Mouse (Mus musculus) heart, postnatal 25 days (tissue): ENCODE data around the gene Mdga1. TPM values are rescaled to one million over a fixed set of nuclear protein-coding genes. Genes with fewer than 3 reads are reported as not detected.

ENCODE experiments used
- DNase-seq: peaks from one replicate; pipeline ENCODE4 v3.0.0; 2022; ENCODE audit warnings: low spot score
- intact Hi-C: fragments of 180-260 bp; cut with DNase I; formaldehyde crosslinking; loops from one replicate; pipeline ENCODE4 v1.15.1; 2025
- total RNA-seq, 2 experiments: library from RNA; stranded (reverse); gene quantifications; 2 replicates each; pipeline ENCODE4 v1.2.3; 2021

The Mdga1 gene
- total RNA-seq, 2 experiments from 2014 or later, result 14.0 to 18.3 TPM

DNA sequence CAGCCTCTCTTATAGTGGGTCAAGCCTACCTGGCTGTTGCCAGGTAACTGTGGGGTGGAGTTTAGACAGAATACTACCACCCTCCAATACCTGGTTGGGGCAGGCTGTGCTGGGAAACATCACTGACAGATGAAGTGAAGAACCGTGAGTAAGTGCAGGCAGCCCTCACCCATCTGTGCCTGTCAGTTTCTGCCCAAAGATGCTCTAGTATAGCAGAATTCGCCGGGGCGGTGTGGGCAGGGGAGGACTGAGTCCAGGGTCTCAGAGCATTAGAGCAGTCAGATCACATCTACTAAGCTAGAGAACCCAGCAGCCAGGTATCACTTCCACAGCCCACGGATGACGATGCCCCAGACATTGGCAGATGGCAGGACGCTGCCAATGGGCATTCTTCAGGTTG lies 15.0 kb upstream of the Mdga1 start:
- no peak for DNase-seq
- intact Hi-C loops, result no loop called here

DNA sequence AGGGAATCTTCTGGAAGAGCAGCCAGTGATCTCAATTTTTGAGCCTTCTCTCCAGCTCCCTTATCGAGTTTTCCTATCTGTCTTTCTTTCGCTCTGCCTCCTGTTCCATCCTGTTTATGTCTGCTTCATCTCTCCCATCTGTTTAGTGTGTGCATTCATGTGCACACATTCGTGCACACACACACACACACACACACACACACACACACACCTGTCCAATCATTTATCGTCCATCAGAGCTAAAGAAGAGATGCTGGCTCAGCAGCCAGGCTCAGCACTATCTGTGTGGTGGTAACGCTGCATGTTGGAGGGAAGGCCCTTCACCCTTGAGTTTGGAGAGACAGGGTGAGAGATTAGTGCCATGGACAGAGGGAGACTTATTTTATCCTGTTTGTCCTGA lies 13.3 kb upstream of the Mdga1 start:
- intact Hi-C loops, result no loop called here
- DNase-seq, result no peak

DNA sequence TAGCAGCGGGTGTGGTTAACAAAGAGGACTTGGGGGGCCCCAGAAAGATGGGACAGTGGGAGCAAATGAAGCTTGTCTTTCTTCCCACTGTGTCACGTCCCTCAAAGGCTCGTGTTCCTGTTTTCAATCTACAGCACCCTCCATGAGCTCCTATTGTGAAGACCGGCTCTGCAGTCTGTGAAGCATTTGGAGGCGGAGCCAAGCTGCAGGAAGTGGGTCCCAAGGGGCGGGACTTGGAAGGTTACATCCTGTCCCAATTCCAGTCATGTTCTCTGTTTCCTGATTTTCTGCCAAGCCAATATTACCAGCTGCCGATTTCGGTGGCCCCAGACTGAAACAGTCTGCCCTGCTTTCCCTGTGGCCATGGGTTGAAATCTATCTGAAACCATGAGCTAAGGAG lies 11.7 kb upstream of the Mdga1 start:
- no peak for DNase-seq
- intact Hi-C loops, result no loop called here

DNA sequence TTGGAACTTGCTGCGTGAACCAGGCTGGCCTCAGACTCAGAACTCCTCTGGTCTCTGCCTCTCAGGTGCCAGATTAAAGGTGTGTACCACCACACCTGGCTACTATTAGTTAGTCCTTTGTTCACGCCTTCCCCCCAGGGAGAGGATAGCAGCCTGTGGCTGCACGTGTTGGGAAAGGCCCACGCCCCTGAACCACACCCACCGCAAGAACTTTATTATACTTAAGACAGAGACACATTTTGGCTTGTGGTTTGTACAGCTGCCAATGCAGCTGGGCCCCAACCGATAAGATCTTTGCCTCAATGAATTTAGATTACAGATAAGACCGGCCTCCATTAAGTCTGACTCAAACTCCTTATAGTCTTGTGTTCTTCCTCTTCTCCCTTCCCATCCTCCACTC lies 10.0 kb upstream of the Mdga1 start:
- intact Hi-C loops, result loop anchor here (5.0 to 10.0 kb wide), 2 partner anchors 217 to 605 kb away; no protein-coding TSS in a partner anchor
- no peak for DNase-seq

DNA sequence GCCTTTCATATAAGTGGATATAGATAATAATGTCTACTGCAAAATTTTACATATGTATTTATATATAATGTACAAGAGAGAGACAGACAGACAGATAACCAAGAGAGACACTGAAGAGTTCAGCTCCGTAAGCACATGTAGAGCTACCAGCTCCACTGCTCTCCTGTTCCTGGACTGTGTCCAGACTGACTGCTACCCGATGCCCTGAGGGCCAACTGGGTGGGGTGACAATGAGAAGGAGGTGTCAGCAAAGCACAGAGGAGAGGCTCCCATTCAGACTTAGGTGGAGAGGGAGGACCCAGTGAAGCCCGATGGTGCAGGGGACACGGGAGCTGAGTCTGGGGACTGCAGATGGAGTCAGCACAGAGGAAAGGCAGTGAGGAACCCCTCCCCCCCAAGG lies 9.1 kb upstream of the Mdga1 start:
- DNase-seq, result no peak
- intact Hi-C loops, result loop anchor here (5.0 to 10.0 kb wide), 2 partner anchors 218 to 606 kb away; no protein-coding TSS in a partner anchor

DNA sequence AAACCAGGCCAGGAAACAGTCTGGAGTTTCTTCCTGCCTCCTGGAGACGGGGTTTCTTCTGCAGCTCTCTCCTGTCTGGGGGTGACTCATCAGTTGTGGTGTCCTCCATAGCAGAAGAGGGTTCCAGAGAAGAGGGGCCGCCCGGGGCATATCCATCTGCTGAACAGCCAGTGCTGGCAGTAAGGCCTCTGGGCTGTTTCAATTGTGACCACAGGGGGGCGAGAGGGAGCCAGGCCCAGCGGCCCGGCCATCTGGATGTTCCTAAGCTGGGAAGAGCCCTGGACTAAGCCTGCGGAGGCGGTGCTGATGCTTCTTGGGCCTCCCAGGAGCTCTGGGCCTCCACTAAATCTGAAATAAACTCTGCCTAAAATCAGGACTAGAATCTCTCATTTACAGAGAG lies 5.8 kb upstream of the Mdga1 start:
- peak; percentile 71 for DNase-seq
- intact Hi-C loops, result loop anchor here (2.0 to 10.0 kb wide), 5 partner anchors 49 to 609 kb away; no protein-coding TSS in a partner anchor

DNA sequence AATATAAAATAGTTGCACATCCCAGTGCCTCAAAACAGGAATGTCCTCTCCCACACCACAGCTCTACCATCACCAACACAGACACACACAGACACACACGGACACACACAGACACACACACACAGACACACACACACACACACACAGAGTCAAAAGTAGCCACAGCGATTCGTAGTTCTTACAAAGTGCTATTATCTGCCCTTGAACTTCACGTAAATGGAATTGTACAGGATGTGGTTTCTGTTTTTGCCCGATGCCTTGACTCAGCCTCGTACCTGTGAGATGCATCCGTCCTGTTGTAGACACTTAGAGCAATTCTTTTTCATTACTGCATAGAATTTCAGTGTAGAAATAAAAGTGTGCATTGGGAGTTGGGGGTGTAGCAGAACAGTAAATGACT lies 3.3 kb upstream of the Mdga1 start:
- intact Hi-C loops, result loop anchor here (5.0 to 10.0 kb wide), 2 partner anchors 289 to 612 kb away; no protein-coding TSS in a partner anchor
- no peak for DNase-seq

DNA sequence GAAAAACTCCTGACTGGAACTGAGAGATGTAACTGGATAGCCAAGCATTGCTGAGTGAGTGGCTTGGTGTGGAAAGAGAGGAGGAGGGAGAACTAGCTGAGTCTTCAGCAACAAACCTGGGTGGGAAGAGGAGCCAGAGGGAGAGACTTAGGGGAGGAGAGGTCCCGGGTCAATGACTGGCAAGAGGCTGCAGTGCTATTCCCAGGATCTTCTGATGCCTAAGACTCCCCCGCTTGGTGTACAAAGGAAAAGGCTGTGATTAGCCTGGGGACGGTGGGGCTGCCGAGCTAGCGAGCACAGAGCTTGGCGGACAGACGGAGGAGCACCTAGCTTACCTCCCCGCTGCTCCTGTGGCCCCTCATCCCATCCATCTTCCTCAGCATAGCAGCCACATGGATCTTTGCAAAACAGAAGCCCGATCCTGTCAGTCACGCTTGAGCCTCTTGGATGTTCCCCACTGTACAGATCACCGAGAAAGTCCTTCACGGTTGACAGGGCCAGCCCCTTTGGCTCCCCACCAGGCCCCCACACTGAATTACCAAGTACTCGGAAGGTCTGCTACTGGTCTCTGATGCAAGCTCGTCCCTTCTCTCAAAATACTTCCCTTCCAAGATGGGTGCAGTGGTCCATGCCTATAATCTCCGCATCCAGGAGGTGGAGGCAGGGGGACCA lies 2.0 kb upstream of the Mdga1 start:
- intact Hi-C loops, result loop anchor here (5.0 to 10.0 kb wide), 2 partner anchors 290 to 613 kb away; no protein-coding TSS in a partner anchor
- no peak for DNase-seq

DNA sequence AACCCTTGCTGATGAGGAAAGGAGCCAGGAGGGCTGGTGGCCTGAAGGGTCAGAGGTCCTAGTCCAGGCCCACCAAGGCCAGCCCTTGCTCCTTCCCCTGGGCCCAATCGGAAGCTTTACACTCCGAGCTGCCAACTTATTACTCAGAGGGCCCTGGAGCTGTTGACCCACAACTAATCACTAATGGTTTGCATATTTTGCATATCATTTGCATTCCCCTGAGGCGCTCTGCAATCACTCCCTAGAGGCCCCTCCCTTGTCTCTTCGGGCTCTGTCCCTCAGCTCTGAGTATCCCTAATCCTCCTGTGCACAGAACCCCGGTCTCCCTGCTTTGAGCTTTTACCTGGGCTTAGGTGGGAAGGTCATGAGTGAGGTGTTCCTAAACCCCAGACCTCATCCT lies 4.4 kb downstream of the Mdga1 start:
- DNase-seq, result no peak
- intact Hi-C loops, result no loop called here

DNA sequence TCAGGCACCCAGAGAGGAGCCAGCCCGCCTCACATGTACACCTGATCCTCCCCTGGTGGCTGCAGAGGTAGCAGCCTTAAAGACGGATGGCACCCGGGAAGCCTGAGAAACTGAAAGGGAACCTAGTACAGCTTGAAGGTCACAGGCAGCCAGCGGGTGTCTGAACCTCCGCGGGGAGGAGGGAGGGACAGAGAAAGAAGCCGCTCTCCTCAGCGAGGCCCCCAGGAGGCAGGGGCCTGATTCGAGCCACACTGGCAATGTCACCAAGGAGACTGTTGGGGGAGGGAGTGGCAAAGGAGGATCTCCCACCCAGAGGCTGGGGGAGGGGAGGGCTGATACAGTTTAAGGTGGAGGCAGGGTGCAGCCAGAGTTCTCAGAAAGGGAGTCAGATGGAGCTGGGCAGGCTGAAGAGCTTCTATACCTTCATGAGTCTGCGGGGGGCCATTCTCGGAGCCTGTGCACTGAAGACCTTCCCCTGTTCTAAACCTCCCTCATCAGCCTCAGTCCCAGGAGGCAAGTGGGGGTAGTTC lies 6.1 kb downstream of the Mdga1 start:
- DNase-seq, result no peak
- intact Hi-C loops, result no loop called here

DNA sequence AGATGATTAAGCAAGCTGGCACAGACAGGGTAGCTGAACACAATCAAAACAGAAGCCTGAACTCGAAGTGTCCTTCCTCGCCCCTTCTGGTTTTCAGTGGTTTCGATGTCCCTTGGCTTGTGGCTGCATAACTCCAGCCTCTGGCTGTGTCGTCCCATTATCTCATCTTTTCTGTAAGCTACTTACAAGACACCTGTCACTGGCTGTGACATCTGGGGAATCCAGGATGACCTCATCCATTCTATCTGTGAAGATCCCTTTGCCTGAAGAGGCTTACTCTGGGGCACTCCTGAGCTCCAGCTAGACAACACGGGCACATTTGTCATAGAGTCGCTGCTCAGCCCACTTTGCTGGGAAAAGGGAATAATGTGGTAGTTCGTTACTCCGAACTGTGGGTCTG lies 14.0 kb downstream of the Mdga1 start:
- DNase-seq, result no peak
- intact Hi-C loops, result no loop called here

DNA sequence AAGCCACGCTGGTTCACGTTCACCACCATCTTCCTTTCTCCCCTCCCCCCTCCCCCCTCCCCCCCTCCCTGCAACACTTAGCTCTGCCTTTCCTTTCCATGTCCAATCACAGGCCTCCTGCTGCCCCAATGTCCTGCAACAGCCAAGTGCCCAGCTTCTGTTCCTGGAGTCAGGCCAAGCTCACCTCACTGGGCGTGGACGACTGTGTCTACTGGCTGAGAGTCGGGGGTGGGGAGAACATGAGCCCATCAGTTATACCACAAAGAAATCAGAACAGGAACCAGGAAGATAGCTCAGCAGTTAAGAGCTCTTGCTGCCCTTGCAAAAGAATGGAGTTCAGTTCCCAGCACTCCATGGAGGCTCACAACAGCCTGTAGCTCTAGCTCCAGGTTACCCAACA lies 15.6 kb downstream of the Mdga1 start:
- intact Hi-C loops, result no loop called here
- DNase-seq, result no peak

DNA sequence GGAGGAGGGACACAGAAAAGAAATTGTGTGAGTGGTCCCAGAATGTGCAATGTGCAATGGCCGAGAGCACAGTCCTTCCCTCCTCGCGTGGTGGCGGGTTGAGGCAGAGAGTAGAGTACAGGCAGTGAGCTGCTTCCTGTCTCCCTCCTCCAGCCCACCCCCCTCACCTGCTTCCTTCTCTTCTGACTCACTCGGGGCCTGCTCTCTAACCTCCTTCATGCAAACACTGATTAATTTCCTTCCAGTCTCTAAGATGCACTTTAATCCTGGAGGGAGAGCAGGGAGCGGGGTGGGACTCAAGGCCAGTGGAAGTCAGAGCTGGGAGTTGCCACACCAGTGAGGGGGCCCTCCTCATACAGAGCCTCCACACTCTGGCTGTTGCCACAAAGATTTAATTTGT lies 18.8 kb downstream of the Mdga1 start:
- intact Hi-C loops, result no loop called here
- DNase-seq, result no peak

DNA sequence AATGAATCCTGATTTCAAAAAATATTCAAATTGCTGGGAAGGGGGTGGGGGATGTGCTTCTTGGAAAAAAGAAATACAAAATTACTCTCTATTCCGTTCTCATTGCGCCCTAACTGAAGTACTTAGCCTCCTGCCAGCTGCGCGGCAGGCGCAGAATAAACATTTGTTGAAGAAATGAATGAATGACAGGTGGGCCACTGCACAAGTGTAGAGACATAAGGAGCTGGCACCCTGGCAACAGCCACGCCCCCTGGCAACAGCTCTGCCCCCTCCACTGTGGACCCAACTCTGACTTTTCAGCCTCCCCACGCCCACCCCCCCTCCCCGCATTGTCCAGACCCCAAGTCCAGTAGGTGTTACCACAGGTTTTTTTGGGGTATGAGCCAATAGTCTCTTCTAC lies 19.3 kb downstream of the Mdga1 start:
- no peak for DNase-seq
- intact Hi-C loops, result no loop called here

DNA sequence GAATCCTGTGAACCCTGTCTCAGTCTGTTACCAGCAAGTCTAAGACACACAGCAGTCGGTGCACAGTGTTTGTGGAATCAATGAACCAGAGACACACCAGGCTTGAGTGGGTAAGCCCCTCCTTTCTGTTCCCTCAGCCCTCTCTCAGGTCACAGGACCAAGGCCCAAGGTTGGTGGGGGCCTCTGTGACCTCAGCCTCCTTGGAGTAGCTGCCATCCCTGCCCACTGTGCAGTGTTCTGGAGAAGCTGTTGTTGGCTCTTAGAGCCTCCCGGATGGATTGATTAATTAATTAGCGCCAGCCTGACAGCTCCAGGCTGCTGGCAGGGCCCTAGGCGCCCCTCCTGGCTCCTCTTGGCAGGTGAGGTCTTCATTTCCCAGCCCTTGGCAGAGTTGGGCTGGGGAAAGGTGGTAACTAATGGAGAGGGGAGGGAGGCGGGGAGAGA lies 22.6 kb downstream of the Mdga1 start:
- no peak for DNase-seq
- intact Hi-C loops, result no loop called here

DNA sequence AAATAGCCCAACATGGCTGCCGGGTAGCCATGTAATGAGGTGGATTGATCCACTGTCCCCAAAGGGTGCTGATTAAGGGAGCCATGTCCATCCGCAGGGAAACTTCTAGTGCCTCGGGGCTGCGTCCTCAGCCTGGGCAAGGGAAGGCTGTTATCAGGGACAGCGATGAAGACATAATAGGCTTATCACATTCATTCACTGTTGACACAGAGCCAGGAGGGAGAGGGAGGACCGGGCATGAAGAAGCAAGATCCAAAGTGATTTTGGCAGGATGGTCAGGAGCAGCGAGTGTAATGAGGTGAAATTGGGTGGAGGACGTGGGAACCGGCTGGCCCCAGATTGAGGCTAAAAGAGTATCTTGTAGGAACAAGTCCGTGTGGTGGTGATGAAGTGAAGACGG lies 25.5 kb downstream of the Mdga1 start:
- DNase-seq, result no peak
- intact Hi-C loops, result no loop called here

DNA sequence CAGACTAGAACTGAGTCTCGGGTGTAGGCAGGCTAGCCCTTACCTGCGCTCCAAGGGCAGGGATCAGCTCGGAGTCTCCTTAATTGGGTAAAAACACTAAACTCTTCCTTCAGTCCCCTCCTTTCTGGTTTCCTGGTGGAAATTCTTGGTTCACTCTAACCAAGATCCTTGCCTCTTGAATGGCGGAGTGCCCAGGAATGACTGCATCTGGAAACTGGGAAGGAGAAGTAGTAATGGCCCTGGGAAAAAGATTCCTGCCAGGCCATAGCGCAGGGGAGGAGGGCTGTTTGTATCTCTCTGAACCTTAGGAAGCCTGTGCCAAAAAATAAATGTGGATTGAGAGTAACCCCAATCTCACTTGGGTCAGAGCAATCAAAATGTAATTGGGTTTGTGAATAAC lies 30.9 kb downstream of the Mdga1 start:
- no peak for DNase-seq
- intact Hi-C loops, result no loop called here

DNA sequence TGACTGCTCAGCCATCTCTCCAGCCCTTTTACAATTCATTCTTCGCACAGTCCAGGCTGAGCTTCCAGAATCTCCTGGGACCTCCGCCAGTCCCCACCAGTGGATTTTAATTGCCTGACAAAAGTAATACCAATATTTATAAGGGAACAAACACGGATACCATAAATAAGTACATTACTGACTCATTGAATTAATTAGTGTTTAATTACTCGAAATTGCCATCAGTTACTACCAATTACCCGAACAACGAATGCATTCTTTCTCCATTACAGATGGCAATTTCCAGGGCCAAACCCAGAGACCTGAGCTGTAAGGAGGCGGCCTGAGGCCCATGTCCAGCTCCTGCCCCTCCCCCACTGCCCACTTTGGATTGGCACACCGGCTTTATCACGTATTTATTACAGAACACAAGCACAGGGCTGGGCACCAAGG lies 32.5 kb downstream of the Mdga1 start:
- intact Hi-C loops, result no loop called here
- no peak for DNase-seq

DNA sequence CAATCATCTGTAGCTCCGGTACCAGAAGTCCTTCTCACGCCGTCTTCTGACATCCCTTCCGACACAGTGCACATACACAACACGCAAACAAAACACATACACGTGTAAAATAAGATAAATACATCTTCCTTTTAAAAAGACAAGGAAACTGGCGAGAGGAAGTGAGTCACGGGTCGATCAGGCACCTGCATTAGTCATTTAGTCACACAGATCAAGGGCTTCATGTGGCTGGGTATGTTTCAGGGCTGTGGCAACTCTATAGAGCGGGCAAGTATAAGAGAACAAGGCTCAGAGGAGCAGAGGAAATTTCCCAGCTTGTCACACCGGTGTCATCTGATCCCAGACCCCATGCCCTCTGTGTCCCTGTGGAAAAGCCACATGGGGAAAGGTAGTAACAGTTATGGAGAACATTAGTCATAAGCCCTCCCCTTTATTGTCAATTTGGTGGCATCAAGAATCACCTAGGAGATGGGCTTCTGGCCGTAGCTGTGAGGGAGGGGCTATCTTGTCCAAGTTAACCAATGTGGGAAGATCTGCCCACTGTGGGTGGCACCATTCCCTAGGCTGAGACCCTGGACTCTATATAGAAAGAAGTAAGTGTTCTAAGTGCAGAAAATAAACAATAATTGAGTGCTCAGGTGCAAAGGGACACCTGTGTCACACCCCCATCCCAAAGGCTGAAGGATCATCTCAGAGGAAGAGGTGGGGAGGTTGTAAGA lies 35.6 kb downstream of the Mdga1 start:
- no peak for DNase-seq
- intact Hi-C loops, result no loop called here

DNA sequence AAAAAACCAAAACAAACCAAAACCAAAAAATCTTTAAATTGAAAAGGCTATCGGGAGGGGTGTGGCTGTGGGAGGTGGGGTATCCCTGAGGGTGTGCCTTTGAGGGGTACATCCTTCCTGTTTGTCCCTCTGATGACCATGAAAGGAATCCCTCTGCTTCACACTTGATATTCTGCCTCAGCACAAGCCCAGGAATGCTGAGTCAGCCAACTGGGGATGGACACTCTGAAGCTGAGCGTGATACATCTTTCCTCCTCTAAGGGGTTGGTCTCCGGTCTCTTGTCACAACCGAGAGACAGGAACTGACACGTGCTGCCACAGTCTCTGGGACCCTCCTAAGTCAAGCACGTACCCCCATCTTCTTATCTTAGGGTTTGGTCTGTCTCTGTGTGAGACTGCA lies 37.1 kb downstream of the Mdga1 start:
- DNase-seq, result no peak
- intact Hi-C loops, result no loop called here

DNA sequence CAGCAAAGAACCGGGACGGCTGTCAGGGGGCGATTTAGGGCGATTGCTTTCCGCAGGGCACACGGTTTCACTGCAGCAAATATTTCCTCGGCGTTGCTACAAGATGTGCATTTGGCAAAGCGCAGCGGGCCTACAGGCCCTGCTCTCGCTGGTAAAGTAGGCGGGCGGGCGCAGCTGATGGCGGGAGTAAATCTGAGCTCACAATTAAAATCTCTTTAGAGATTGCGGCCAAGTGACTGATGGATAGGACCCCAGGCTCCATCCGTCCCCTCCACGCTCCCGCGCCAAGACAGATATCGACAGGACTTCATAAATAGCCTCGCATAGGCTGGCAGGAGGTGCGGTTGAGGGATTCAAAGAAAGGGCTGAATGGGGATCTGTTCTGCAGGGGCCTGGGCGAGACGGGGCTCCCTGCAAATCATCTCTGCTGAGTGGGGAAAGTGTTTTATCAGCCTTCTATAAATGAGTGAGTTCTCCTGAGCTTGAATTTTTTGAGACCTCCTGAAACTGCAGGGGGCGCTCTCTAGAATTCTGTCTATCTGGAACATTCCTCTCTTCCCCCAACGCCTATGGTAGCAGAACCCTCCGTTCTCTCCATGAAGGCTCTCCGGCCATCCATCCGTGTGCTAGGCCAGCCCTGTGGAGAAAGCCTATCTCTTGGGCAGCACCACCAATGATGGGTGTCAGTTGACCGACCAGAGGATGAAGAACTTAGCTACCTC lies 38.5 kb downstream of the Mdga1 start:
- intact Hi-C loops, result no loop called here
- DNase-seq, result no peak
